Mouse (Mus musculus): Measurements from ENCODE around the gene Gm20890. TPM values are rescaled to one million over a fixed set of nuclear protein-coding genes. Genes with fewer than 3 reads are reported as not detected.
"Not testable (repeated sequence)": the region's sequence is repeated elsewhere in the genome, so short reads cannot be mapped to it uniquely, and the experiment has no call there.

Gene Gm20890
- total RNA-seq (2014; rRNA removed) (not detected in 2 replicates), polyA plus RNA-seq (2015; fragmentation: Nextera tagmentation; extraction: Ambion mirVana) (not detected in 2 replicates)

DNA sequence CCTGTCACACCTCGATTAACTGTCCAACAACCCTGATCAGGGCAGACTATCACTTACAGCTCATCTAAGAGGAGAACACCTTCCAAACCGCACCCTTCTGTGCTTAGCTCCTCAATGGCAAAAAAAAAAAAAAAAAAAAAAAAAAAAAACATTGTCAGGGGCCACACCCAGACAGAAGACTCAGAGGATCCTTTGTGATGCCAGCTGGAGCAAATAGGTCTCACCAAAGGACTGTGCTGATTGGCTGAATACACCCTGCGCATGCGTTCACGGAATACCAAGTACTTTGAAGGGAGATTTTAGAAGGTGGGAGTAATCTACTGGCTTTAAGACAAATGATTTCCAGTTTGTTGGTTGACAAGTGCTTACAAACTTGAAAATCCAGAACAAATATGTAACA lies at the start of gene Gm20890:
Gm20890 (minus strand) TSS at position 101 of the 400 bp plus-strand sequence.
- not testable (repeated sequence) for H3K36me3 ChIP-seq (ENCODE audit: insufficient read depth); DNase-seq; H3K9ac ChIP-seq; H3K27me3 ChIP-seq (ENCODE audit: insufficient read depth, low read length); ATAC-seq; H3K27ac ChIP-seq (ENCODE audit: low read depth, low read length); H3K4me1 ChIP-seq (ENCODE audit: insufficient read depth); H3K9me3 ChIP-seq (ENCODE audit: low read length); H3K4me2 ChIP-seq (ENCODE audit: low read depth); H3K4me3 ChIP-seq (ENCODE audit: low read depth, low read length)
- no CpG with 5 or more reads among the region's 5 CpGs for WGBS

All from forebrain, postnatal 0 days (tissue).